Mouse (Mus musculus) liver, embryonic 15.5 days (tissue): ENCODE data around the gene Zfp763. TPM values are rescaled to one million over a fixed set of nuclear protein-coding genes. Genes with fewer than 3 reads are reported as not detected.
A peak's percentile ranks its signal among the peaks of the same experiment; 100 is the strongest.
"Not testable (repeated sequence)": the region's sequence is repeated elsewhere in the genome, so short reads cannot be mapped to it uniquely, and the experiment has no call there.

Experiments
- ATAC-seq: fragments of 200-750 bp; cut with Nextera tagmentation; 2 replicates; pipeline ENCODE4 v1.8.0; 2017; ENCODE audit warnings: moderate number of reproducible peaks, mild to moderate bottlenecking, moderate library complexity; ENCODE audit not compliant: insufficient read depth
- H3K27ac ChIP-seq: fragments of 300-500 bp; sonication (generic); replicated peaks from 2 replicates; pipeline ENCODE4 v1.5.1; 2015; ENCODE audit warnings: mild to moderate bottlenecking, inconsistent platforms
- H3K27me3 ChIP-seq: fragments of 300-500 bp; sonication (generic); 2 replicates; pipeline ENCODE4 v1.6.1; 2015; ENCODE audit warnings: mild to moderate bottlenecking, inconsistent platforms
- H3K36me3 ChIP-seq: fragments of 300-500 bp; sonication (generic); replicated peaks from 2 replicates; pipeline ENCODE4 v1.6.1; 2015; ENCODE audit warnings: moderate library complexity, mild to moderate bottlenecking, inconsistent platforms
- H3K4me1 ChIP-seq: fragments of 300-500 bp; sonication (generic); replicated peaks from 2 replicates; pipeline ENCODE4 v1.6.1; 2015; ENCODE audit warnings: inconsistent platforms
- H3K4me2 ChIP-seq: fragments of 300-500 bp; sonication (generic); 2 replicates; pipeline ENCODE4 v1.6.1; 2015; ENCODE audit warnings: moderate library complexity, mild to moderate bottlenecking, inconsistent platforms
- H3K4me3 ChIP-seq: fragments of 300-500 bp; sonication (generic); replicated peaks from 2 replicates; pipeline ENCODE4 v1.5.1; 2015; ENCODE audit warnings: mild to moderate bottlenecking, inconsistent platforms
- H3K9ac ChIP-seq: fragments of 300-500 bp; sonication (generic); 2 replicates; pipeline ENCODE4 v1.6.1; 2015; ENCODE audit warnings: moderate library complexity, mild to moderate bottlenecking, inconsistent platforms
- H3K9me3 ChIP-seq: fragments of 300-500 bp; sonication (generic); replicated peaks from 2 replicates; pipeline ENCODE4 v1.6.1; 2016; ENCODE audit warnings: inconsistent platforms
- WGBS: fragments of 180-500 bp; shearing (Covaris S2); methylation state at CpG from one replicate; pipeline ENCODE4 v1.1.7; 2015; ENCODE audit warnings: mixed read lengths; ENCODE audit not compliant: insufficient replicate concordance; 5-methylcytosine and 5-hydroxymethylcytosine counted together
- polyA plus RNA-seq: library from polyadenylated mRNA; unstranded; fragments of >200 nt; fragmentation: Nextera tagmentation; extraction: Ambion mirVana; gene quantifications from 2 replicates; pipeline ENCODE4 v1.2.1, GENCODE M21; 2015

Gene Zfp763
- 2.2 and 2.3 TPM in 2 replicates for polyA plus RNA-seq

- H3K27ac ChIP-seq = peak within 1 kb of the TSS; percentile 73
- 3% methylated on average over 27 of the region's 27 CpGs for WGBS
- H3K4me1 ChIP-seq = peaks cover 6% of the 10 kb centered on the region; the same call in 1 of the 2 replicates
- ATAC-seq = peak; percentile 98
- H3K9me3 ChIP-seq = no peaks in the 10 kb centered on the region
- H3K27me3 ChIP-seq = no peaks in the 10 kb centered on the region
- H3K36me3 ChIP-seq = no peaks in the 10 kb centered on the region
- H3K9ac ChIP-seq = peak within 1 kb of the TSS; percentile 73
- H3K4me2 ChIP-seq = peak within 1 kb of the TSS; percentile 72
- peak within 1 kb of the TSS; percentile 82 for H3K4me3 ChIP-seq
Measured at GRCm38 (mm10) chr17:33032900-33033891, at the start of gene Zfp763. Zfp763 (minus strand) TSS chr17:33033402.

- Histone ChIP-seq H3K36me3 (no peaks in the 10 kb centered on the region), H3K4me1 (no peaks in the 10 kb centered on the region), H3K4me2 (no peak within 1 kb of the TSS), H3K27me3 (no peaks in the 10 kb centered on the region), H3K9ac (no peak within 1 kb of the TSS), H3K9me3 (no peaks in the 10 kb centered on the region), H3K4me3 (no peak within 1 kb of the TSS), H3K27ac (no peak within 1 kb of the TSS)
- no peak for ATAC-seq
- 33% methylated on average over 1 of the region's 1 CpGs for WGBS
Measured at GRCm38 (mm10) chr17:33067958-33068357, 34.8 kb upstream of the Zfp763 start, which contains the start of gene 4921501E09Rik. 4921501E09Rik (minus strand) TSS chr17:33068058.

GRCm38 (mm10) chr17:33063001-33063400 is 29.8 kb upstream of the Zfp763 start:
- no peaks in the 10 kb centered on the region for H3K9me3 ChIP-seq
- H3K4me1 ChIP-seq = no peaks in the 10 kb centered on the region
- no peak overlapping the region for H3K4me3 ChIP-seq
- no peak overlapping the region for H3K9ac ChIP-seq
- H3K36me3 ChIP-seq = no peaks in the 10 kb centered on the region
- no peak overlapping the region for H3K27ac ChIP-seq
- ATAC-seq = no peak
- no peaks in the 10 kb centered on the region for H3K27me3 ChIP-seq
- 4% methylated on average over 1 of the region's 1 CpGs for WGBS
- H3K4me2 ChIP-seq = no peak overlapping the region

GRCm38 (mm10) chr17:33058791-33059190 is 25.6 kb upstream of the Zfp763 start:
- H3K4me2 ChIP-seq = no peak overlapping the region
- no peak overlapping the region for H3K4me3 ChIP-seq
- 0% methylated on average over 1 of the region's 1 CpGs for WGBS
- no peaks in the 10 kb centered on the region for H3K9me3 ChIP-seq
- H3K36me3 ChIP-seq = no peaks in the 10 kb centered on the region
- H3K27ac ChIP-seq = no peak overlapping the region
- ATAC-seq = no peak
- no peaks in the 10 kb centered on the region for H3K27me3 ChIP-seq
- no peaks in the 10 kb centered on the region for H3K4me1 ChIP-seq
- H3K9ac ChIP-seq = no peak overlapping the region

- Histone ChIP-seq H3K9ac (peak overlapping the region; percentile 73; the same call in 1 of the 2 replicates), H3K9me3 (no peaks in the 10 kb centered on the region), H3K27ac (no peak overlapping the region), H3K4me1 (peaks cover 6% of the 10 kb centered on the region; the same call in 1 of the 2 replicates), H3K4me3 (peak overlapping the region; percentile 82), H3K27me3 (no peaks in the 10 kb centered on the region), H3K4me2 (peak overlapping the region; percentile 72), H3K36me3 (peaks cover 3% of the 10 kb centered on the region; the same call in 1 of the 2 replicates)
- WGBS = 13% methylated on average over 10 of the region's 10 CpGs
- ATAC-seq = no peak
Measured at GRCm38 (mm10) chr17:33032376-33032775, 826 bp downstream of the Zfp763 start.

GRCm38 (mm10) chr17:33020434-33020833 is 12.8 kb downstream of the Zfp763 start:
- not testable (repeated sequence) for H3K27me3 ChIP-seq, H3K4me1 ChIP-seq, H3K4me2 ChIP-seq, H3K27ac ChIP-seq, ATAC-seq, H3K9ac ChIP-seq, H3K4me3 ChIP-seq
- Histone ChIP-seq H3K9me3 (peaks cover 13% of the 10 kb centered on the region), H3K36me3 (peaks cover 44% of the 10 kb centered on the region)

- 34% methylated on average over 9 of the region's 9 CpGs for WGBS
- Histone ChIP-seq H3K4me3 (no peak overlapping the region), H3K9ac (no peak overlapping the region)
Measured at GRCm38 (mm10) chr17:33008337-33008736, 24.9 kb downstream of the Zfp763 start.

GRCm38 (mm10) chr17:32998492-32998891 is 34.7 kb downstream of the Zfp763 start:
- no peak overlapping the region for H3K4me3 ChIP-seq
- H3K27ac ChIP-seq = no peak overlapping the region
- no peaks in the 10 kb centered on the region for H3K27me3 ChIP-seq
- no peak for ATAC-seq
- WGBS = 73% methylated on average over 2 of the region's 2 CpGs
- H3K4me2 ChIP-seq = no peak overlapping the region
- no peak overlapping the region for H3K9ac ChIP-seq
- H3K4me1 ChIP-seq = peaks cover 6% of the 10 kb centered on the region
- H3K36me3 ChIP-seq = peaks cover 31% of the 10 kb centered on the region
- no peaks in the 10 kb centered on the region for H3K9me3 ChIP-seq

More at GRCm38 (mm10) chr17:33008337-33008736, 24.9 kb downstream of the Zfp763 start:
- Histone ChIP-seq H3K36me3 (peaks cover 16% of the 10 kb centered on the region), H3K9me3 (no peaks in the 10 kb centered on the region), H3K4me2 (no peak overlapping the region), H3K4me1 (no peaks in the 10 kb centered on the region), H3K27me3 (no peaks in the 10 kb centered on the region), H3K27ac (no peak overlapping the region)
- no peak for ATAC-seq

GRCm38 (mm10) chr17:32992699-32993474 is 40.3 kb downstream of the Zfp763 start, which contains the start of gene Zfp952:
Zfp952 (plus strand) TSS chr17:32993129.
- H3K4me3 ChIP-seq = peak within 1 kb of the TSS; percentile 83
- H3K27ac ChIP-seq = peak within 1 kb of the TSS; percentile 76
- under 1% methylated on average over 21 of the region's 21 CpGs for WGBS
- peak within 1 kb of the TSS; percentile 77 for H3K9ac ChIP-seq
- peak within 1 kb of the TSS; percentile 74 for H3K4me2 ChIP-seq
- ATAC-seq = peak; percentile 89
- H3K27me3 ChIP-seq = no peaks in the 10 kb centered on the region
- H3K4me1 ChIP-seq = peaks cover 13% of the 10 kb centered on the region
- H3K36me3 ChIP-seq = 0 out of 2 replicates have a peak, but pooled peaks cover 6% of the 10 kb centered on the region
- no peaks in the 10 kb centered on the region for H3K9me3 ChIP-seq

- H3K27me3 ChIP-seq = no peaks in the 10 kb centered on the region
- 0 out of 2 replicates have a peak, but pooled peaks cover 6% of the 10 kb centered on the region for H3K36me3 ChIP-seq
- WGBS = 50% methylated on average over 12 of the region's 12 CpGs
- peak overlapping the region; percentile 77; the same call in 1 of the 2 replicates for H3K9ac ChIP-seq
- H3K9me3 ChIP-seq = no peaks in the 10 kb centered on the region
- peak overlapping the region; percentile 83 for H3K4me3 ChIP-seq
- peaks cover 13% of the 10 kb centered on the region for H3K4me1 ChIP-seq
- no peak for ATAC-seq
- H3K27ac ChIP-seq = no peak overlapping the region
- H3K4me2 ChIP-seq = peak overlapping the region; percentile 74
Measured at GRCm38 (mm10) chr17:32991965-32992698, 41.1 kb downstream of the Zfp763 start.
